Mouse (Mus musculus): ENCODE measurements around the gene Orm2. TPM values are rescaled to one million over a fixed set of nuclear protein-coding genes. Genes with fewer than 3 reads are reported as not detected.

The Orm2 gene
- total and polyA plus RNA-seq, 3 experiments: not detected

- TF ChIP-seq PAX5 (IDR thresholded peaks at IDR 0.05; ENCODE audit: low read length) (no peak), IRF4 (IDR thresholded peaks at IDR 0.05; ENCODE audit: low read depth, low read length) (0 out of 2 replicates have a peak, but pooled peaks have one; percentile 9), RAD21 (IDR thresholded peaks at IDR 0.05; ENCODE audit: low read depth, low read length) (no peak), USF1 (IDR thresholded peaks at IDR 0.05; ENCODE audit: low read depth, low read length) (no peak), MYC (IDR thresholded peaks at IDR 0.05; ENCODE audit: low read depth, low read length) (peak; percentile 54; the same call in 1 of the 2 replicates), MAZ (IDR thresholded peaks at IDR 0.05; ENCODE audit: low read depth, low read length) (peak; percentile 41), EP300 (IDR thresholded peaks at IDR 0.05; ENCODE audit: low read length) (no peak), NRF1 (IDR thresholded peaks at IDR 0.05; ENCODE audit: low read depth, low read length) (0 out of 2 replicates have a peak, but pooled peaks have one; percentile 26), SIN3A (IDR thresholded peaks at IDR 0.05; ENCODE audit: low read length) (peak; percentile 95), POLR2AphosphoS2 (IDR thresholded peaks at IDR 0.05; ENCODE audit: low read depth, low read length) (no peak), RCOR1 (conservative IDR thresholded peaks at IDR 0.05; ENCODE audit: low read depth, low read length) (no peak; the same call in 1 of the 2 replicates), HCFC1 (IDR thresholded peaks at IDR 0.05; ENCODE audit: low read depth, low read length) (no peak; the same call in 1 of the 2 replicates), MXI1 (IDR thresholded peaks at IDR 0.05; ENCODE audit: low read depth, low read length) (peak; percentile 95), MEF2A (IDR thresholded peaks at IDR 0.05; ENCODE audit: borderline replicate concordance, low read depth, low read length) (peak; percentile 33; the same call in 1 of the 2 replicates), ZNF384 (IDR thresholded peaks at IDR 0.05; ENCODE audit: low read depth, low read length) (peak; percentile 58; the same call in 1 of the 2 replicates), CTCF (conservative IDR thresholded peaks at IDR 0.05 in 1 of 2, IDR thresholded peaks at IDR 0.05 in 1 of 2; ENCODE audit: low read depth in 2 of 2, low read length in 2 of 2) (no peak), MAX (IDR thresholded peaks at IDR 0.05; ENCODE audit: low read length) (peak; percentile 80), ZMIZ1 (IDR thresholded peaks at IDR 0.05; ENCODE audit: low read depth, low read length) (no peak; the same call in 1 of the 2 replicates), TCF12 (IDR thresholded peaks at IDR 0.05; ENCODE audit: low read depth, low read length) (0 out of 2 replicates have a peak, but pooled peaks have one; percentile 9), E2F4 (IDR thresholded peaks at IDR 0.05; ENCODE audit: insufficient replicate concordance, low read depth, low read length) (no peak), USF2 (conservative IDR thresholded peaks at IDR 0.05; ENCODE audit: low read depth, low read length) (no peak), MAFK (IDR thresholded peaks at IDR 0.05; ENCODE audit: insufficient replicate concordance, low read length) (no peak), KAT2A (IDR thresholded peaks at IDR 0.05; ENCODE audit: insufficient replicate concordance, low read length) (0 out of 2 replicates have a peak, but pooled peaks have one; percentile 34), BHLHE40 (IDR thresholded peaks at IDR 0.05; ENCODE audit: low read depth, low read length) (0 out of 2 replicates have a peak, but pooled peaks have one; percentile 21), ZC3H11A (IDR thresholded peaks at IDR 0.05; ENCODE audit: low read depth, low read length) (no peak), NELFE (IDR thresholded peaks at IDR 0.05; ENCODE audit: low read depth, low read length) (0 out of 2 replicates have a peak, but pooled peaks have one; percentile 68), ZKSCAN1 (IDR thresholded peaks at IDR 0.05; ENCODE audit: borderline replicate concordance, low read depth, low read length) (no peak), ELF1 (IDR thresholded peaks at IDR 0.05; ENCODE audit: low read depth, low read length) (0 out of 2 replicates have a peak, but pooled peaks have one; percentile 10), JUN (IDR thresholded peaks at IDR 0.05; ENCODE audit: insufficient read depth, low read depth, low read length) (no peak), ETS1 (conservative IDR thresholded peaks at IDR 0.05; ENCODE audit: low read depth, low read length) (no peak; the same call in 1 of the 2 replicates)
- dilution Hi-C loops (cut with MboI; ENCODE audit: extremely low pct_ligation_motif_present, extremely low pct_unique_long_range_greater_than_20kb, low sequenced_read_pairs): no loop called here
- peak overlapping the region; percentile 41 for H3K4me2 ChIP-seq (ENCODE audit: insufficient read depth, low read depth, poor library complexity, severe bottlenecking)
- no peaks in the 10 kb centered on the region for H3K9me3 ChIP-seq (replicated peaks; ENCODE audit: low read length)
- peaks cover 29% of the 10 kb centered on the region for H3K79me2 ChIP-seq (replicated peaks; ENCODE audit: control insufficient read depth, extremely low read depth, insufficient read depth, poor library complexity, severe bottlenecking)
- DNase-seq (ENCODE audit: extremely low read depth): peak; percentile 90
- in situ Hi-C loops (cut with MboI; ENCODE audit: low pct_ligation_motif_present, low pct_unique_long_range_greater_than_20kb, low sequenced_read_pairs): loop anchor here (5.0 to 25.0 kb wide), 5 partner anchors 38 to 527 kb away; partner anchors contain the start of genes Orm3 and Tnfsf8
- peak overlapping the region; percentile 99 for H3K9ac ChIP-seq (ENCODE audit: insufficient read depth, low read depth)
- peak overlapping the region; percentile 97 for H3K27ac ChIP-seq (ENCODE audit: insufficient read depth, low read depth)
- H3K4me1 ChIP-seq (ENCODE audit: control insufficient read depth in 1 of 2, insufficient read depth in 2 of 2): peaks cover 14 to 33% of the 10 kb centered on the region in 2 experiments
- no peaks in the 10 kb centered on the region for H3K27me3 ChIP-seq (replicated peaks)
- H3K36me3 ChIP-seq (replicated peaks in 1 of 2; ENCODE audit: control insufficient read depth in 1 of 2, insufficient read depth in 1 of 2, low read length in 1 of 2): peaks cover 0 to 10% of the 10 kb centered on the region in 2 experiments
- peak overlapping the region; percentile 56 to 93 (median 64) for H3K4me3 ChIP-seq (replicated peaks in 1 of 3; ENCODE audit: low read depth in 2 of 3, low read length in 2 of 3, poor library complexity in 1 of 3)
Observed at GRCm38 (mm10) chr4:63409908-63410582, 47.8 kb downstream of the Orm2 start.

All from CH12.LX (cell line).